Mouse (Mus musculus) small intestine, adult 2 months (tissue): Measurements from ENCODE around the gene Minos1. TPM values are rescaled to one million over a fixed set of nuclear protein-coding genes. Genes with fewer than 3 reads are reported as not detected.
A peak's percentile ranks its signal among the peaks of the same experiment; 100 is the strongest.

Experiments
- H3K27ac ChIP-seq: fragments of 200-500 bp; 2 replicates; pipeline ENCODE4 v1.5.1; 2012; ENCODE audit warnings: low read depth, low read length, control low read depth, inconsistent platforms; ENCODE audit not compliant: insufficient read depth
- H3K27me3 ChIP-seq: fragments of 200-500 bp; 2 replicates; pipeline ENCODE4 v1.6.1; 2012; ENCODE audit warnings: mild to moderate bottlenecking, moderate library complexity, low read length, inconsistent platforms; ENCODE audit not compliant: control insufficient read depth, insufficient read depth
- H3K36me3 ChIP-seq: fragments of 200-500 bp; 2 replicates; pipeline ENCODE4 v1.6.1; 2012; ENCODE audit warnings: mild to moderate bottlenecking, low read length, control low read depth, inconsistent platforms; ENCODE audit not compliant: control insufficient read depth, insufficient read depth
- H3K4me1 ChIP-seq: fragments of 200-500 bp; 2 replicates; pipeline ENCODE4 v1.6.1; 2012; ENCODE audit warnings: low read length, inconsistent platforms, mixed read lengths; ENCODE audit not compliant: control insufficient read depth, insufficient read depth, insufficient read length
- H3K4me3 ChIP-seq: fragments of 200-500 bp; 2 replicates; pipeline ENCODE4 v1.5.1; 2012; ENCODE audit warnings: low read depth, mild to moderate bottlenecking, control low read depth, inconsistent platforms, low read length, moderate library complexity
- CTCF ChIP-seq: fragments of 200-500 bp; IDR thresholded peaks from 2 replicates; pipeline ENCODE4 v1.5.1; 2012; ENCODE audit warnings: low read depth, mild to moderate bottlenecking, control low read depth, inconsistent platforms, low read length, moderate library complexity, mixed read lengths; ENCODE audit not compliant: insufficient replicate concordance, insufficient read length; ENCODE audit errors: extremely low read depth
- POLR2A ChIP-seq: fragments of 200-500 bp; IDR thresholded peaks from 2 replicates; pipeline ENCODE4 v1.6.1; 2012; ENCODE audit warnings: low read depth, mild to moderate bottlenecking, control low read depth, inconsistent platforms, low read length, moderate library complexity
- WGBS: fragments of 180-500 bp; shearing (Covaris S2); methylation state at CpG from one replicate; pipeline ENCODE4 v1.1.7; 2018; 5-methylcytosine and 5-hydroxymethylcytosine counted together
- polyA plus RNA-seq: library from polyadenylated mRNA; depleted of rRNA; stranded (reverse); fragments of >200 nt; gene quantifications from 2 replicates; pipeline ENCODE4 v1.2.3, GENCODE M21; 2012

Gene Minos1
- polyA plus RNA-seq, 1 experiment, result 29.4 TPM

GRCm38 (mm10) chr4:139100326-139100725 lies 30.6 kb downstream of the Minos1 start:
- WGBS, result 86% methylated on average over 8 of the region's 8 CpGs
- Histone ChIP-seq H3K27ac (no peak overlapping the region), H3K4me1 (peaks cover 1% of the 10 kb centered on the region), H3K4me3 (no peak overlapping the region), H3K27me3 (no peaks in the 10 kb centered on the region), H3K36me3 (peaks cover 22% of the 10 kb centered on the region)
- TF ChIP-seq CTCF, result no peak
- no peak for TF ChIP-seq POLR2A

- Histone ChIP-seq H3K36me3 (no peaks in the 10 kb centered on the region), H3K27me3 (peaks cover 4% of the 10 kb centered on the region; the same call in 1 of the 2 replicates), H3K4me3 (no peak overlapping the region), H3K27ac (no peak overlapping the region), H3K4me1 (peaks cover 5% of the 10 kb centered on the region)
- 12% methylated on average over 5 of the region's 5 CpGs for WGBS
- TF ChIP-seq POLR2A (no peak), CTCF (no peak)
Observed at GRCm38 (mm10) chr4:139096201-139096600, 34.7 kb downstream of the Minos1 start.

- 33% methylated on average over 1 of the region's 1 CpGs for WGBS
- Histone ChIP-seq H3K4me3 (no peak overlapping the region), H3K36me3 (no peaks in the 10 kb centered on the region), H3K27me3 (peaks cover 4% of the 10 kb centered on the region; the same call in 1 of the 2 replicates), H3K4me1 (peaks cover 12% of the 10 kb centered on the region), H3K27ac (no peak overlapping the region)
- TF ChIP-seq POLR2A, result no peak
Observed at GRCm38 (mm10) chr4:139095406-139095805, 35.5 kb downstream of the Minos1 start.

- no peak for TF ChIP-seq POLR2A
- TF ChIP-seq CTCF, result no peak
- H3K4me1 ChIP-seq, result peaks cover 27% of the 10 kb centered on the region
- H3K27ac ChIP-seq, result peak overlapping the region; percentile 42; the same call in 1 of the 2 replicates
- H3K4me3 ChIP-seq, result peak overlapping the region; percentile 76
- peaks cover 4% of the 10 kb centered on the region; the same call in 1 of the 2 replicates for H3K27me3 ChIP-seq
- H3K36me3 ChIP-seq, result no peaks in the 10 kb centered on the region
- WGBS, result 40% methylated on average over 13 of the region's 13 CpGs
Observed at GRCm38 (mm10) chr4:139093196-139093530, 37.8 kb downstream of the Minos1 start.

- H3K27me3 ChIP-seq, result peaks cover 4% of the 10 kb centered on the region; the same call in 1 of the 2 replicates
- H3K4me3 ChIP-seq, result peak within 1 kb of the TSS; percentile 76
- TF ChIP-seq CTCF, result no peak
- peak; percentile 49; the same call in 1 of the 2 replicates for TF ChIP-seq POLR2A
- 1% methylated on average over 102 of the region's 105 CpGs for WGBS
- no peaks in the 10 kb centered on the region for H3K36me3 ChIP-seq
- H3K27ac ChIP-seq, result peak within 1 kb of the TSS; percentile 50; the same call in 1 of the 2 replicates
- peaks cover 33% of the 10 kb centered on the region for H3K4me1 ChIP-seq
Observed at GRCm38 (mm10) chr4:139092356-139093195, 38.3 kb downstream of the Minos1 start, which contains the start of gene Nbl1. Gene Nbl1 (minus strand): TSS chr4:139092993.

- 15% methylated on average over 28 of the region's 28 CpGs for WGBS
- peaks cover 4% of the 10 kb centered on the region; the same call in 1 of the 2 replicates for H3K27me3 ChIP-seq
- H3K27ac ChIP-seq, result peak overlapping the region; percentile 35
- H3K4me3 ChIP-seq, result peak overlapping the region; percentile 76
- TF ChIP-seq POLR2A (no peak), CTCF (no peak)
- peaks cover 38% of the 10 kb centered on the region for H3K4me1 ChIP-seq
- H3K36me3 ChIP-seq, result no peaks in the 10 kb centered on the region
Observed at GRCm38 (mm10) chr4:139091478-139092355, 39.2 kb downstream of the Minos1 start.
